Mouse (Mus musculus): ENCODE results near the gene Fbxo31.

- TF ChIP-seq POLR2A (IDR thresholded peaks at IDR 0.05; ENCODE audit: borderline replicate concordance, extremely low read depth, insufficient read depth, insufficient read length, poor library complexity, severe bottlenecking) (peak; percentile 34; the same call in 1 of the 2 replicates), CTCF (IDR thresholded peaks at IDR 0.05; ENCODE audit: borderline replicate concordance, extremely low read depth, insufficient read depth, insufficient read length) (no peak)
Observed at GRCm38 (mm10) chr8:121585159-121585825, 6.7 kb upstream of the Fbxo31 start.

Measured in brain, embryonic 14.5 days (tissue).